Mouse (Mus musculus): ENCODE data around the gene Arid4b. TPM values are rescaled to one million over a fixed set of nuclear protein-coding genes. Genes with fewer than 3 reads are reported as not detected.
"Not testable (repeated sequence)": the region's sequence is repeated elsewhere in the genome, so short reads cannot be mapped to it uniquely, and the experiment has no call there.

Arid4b gene
- polyA plus RNA-seq (2015; fragmentation: Nextera tagmentation; extraction: Ambion mirVana) = 48.4 and 52.7 TPM in 2 replicates

DNA sequence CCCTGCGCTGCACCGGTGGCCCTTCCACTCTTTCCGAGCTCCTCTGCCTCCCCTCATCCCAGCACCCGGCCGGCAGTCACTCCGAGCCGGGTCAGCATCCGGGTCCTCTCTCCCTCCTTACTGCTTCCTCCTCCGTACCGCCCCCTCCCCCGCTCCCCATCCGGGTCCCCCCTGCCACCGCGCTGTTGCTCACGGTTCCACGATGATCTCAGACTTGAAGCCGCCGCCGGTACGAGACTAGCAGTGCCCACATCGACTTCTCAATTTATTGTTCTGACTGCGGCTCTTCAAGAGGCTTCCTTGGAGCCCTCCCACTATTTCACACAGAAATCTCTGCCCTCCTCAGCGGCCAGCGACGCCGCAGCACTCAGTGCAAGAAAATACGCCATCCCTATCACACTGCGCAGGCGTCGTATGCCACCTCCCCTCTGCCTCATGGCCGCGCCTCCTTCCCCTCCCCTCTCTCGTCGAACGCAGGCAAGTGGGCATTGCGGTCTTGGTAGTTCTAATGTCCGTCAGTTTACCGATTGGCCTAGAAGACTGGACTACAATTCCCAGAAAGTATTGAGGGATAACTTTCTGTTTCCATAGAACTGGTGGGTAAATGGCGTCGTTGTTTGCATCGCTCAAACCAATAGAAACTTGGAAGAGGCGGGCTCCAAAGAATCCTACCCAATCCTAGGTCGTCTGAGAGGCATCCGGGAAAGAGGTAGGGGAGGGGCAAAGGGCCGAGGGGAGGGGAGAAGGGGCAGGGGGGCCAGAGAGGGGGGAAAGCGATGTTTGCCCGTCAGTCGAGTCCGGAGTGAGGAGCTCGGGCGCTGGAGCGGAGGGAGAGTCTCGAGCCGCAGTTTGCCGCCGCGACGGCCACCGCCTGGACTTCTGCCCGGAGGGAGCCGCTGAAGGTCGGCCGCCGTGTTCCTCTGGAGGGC lies at the start of gene Arid4b, which contains the start of gene Ggps1:
TSS of gene Arid4b (plus strand) at position 220 of the 929 bp plus-strand sequence.
TSS of gene Ggps1 (minus strand) at position 476 of the 929 bp plus-strand sequence.
- Histone ChIP-seq H3K4me2 (ENCODE audit: low read length) (peak within 1 kb of the TSS; percentile 77), H3K27me3 (ENCODE audit: insufficient read depth, low read length) (no peaks in the 10 kb centered on the region), H3K4me3 (replicated peaks; ENCODE audit: low read depth, low read length) (peak within 1 kb of the TSS; percentile 99), H3K27ac (peak within 1 kb of the TSS; percentile 98), H3K4me1 (replicated peaks; ENCODE audit: insufficient read depth, low read length) (peaks cover 5% of the 10 kb centered on the region; the same call in 1 of the 2 replicates), H3K9me3 (replicated peaks; ENCODE audit: low read length) (no peaks in the 10 kb centered on the region), H3K36me3 (ENCODE audit: insufficient read depth, low read length) (no peaks in the 10 kb centered on the region), H3K9ac (ENCODE audit: low read depth, low read length) (peak within 1 kb of the TSS; percentile 98)
- WGBS = 0% methylated on average over 64 of the region's 64 CpGs
- peak; percentile 100 for DNase-seq (ENCODE audit: low spot score)
- TF ChIP-seq CTCF (IDR thresholded peaks at IDR 0.05; ENCODE audit: low read depth) = no peak
- peak; percentile 98 for ATAC-seq (replicated peaks; ENCODE audit: low FRiP score, low read depth)

GRCm38 (mm10) chr13:14014001-14014400 lies 49.0 kb upstream of the Arid4b start:
- 94% methylated on average over 2 of the region's 2 CpGs for WGBS
- Histone ChIP-seq H3K9me3 (replicated peaks; ENCODE audit: low read length) (no peaks in the 10 kb centered on the region), H3K4me3 (replicated peaks; ENCODE audit: low read depth, low read length) (no peak overlapping the region), H3K36me3 (ENCODE audit: insufficient read depth, low read length) (peaks cover 45% of the 10 kb centered on the region), H3K27me3 (ENCODE audit: insufficient read depth, low read length) (no peaks in the 10 kb centered on the region), H3K27ac (no peak overlapping the region), H3K4me2 (ENCODE audit: low read length) (no peak overlapping the region), H3K4me1 (replicated peaks; ENCODE audit: insufficient read depth, low read length) (no peaks in the 10 kb centered on the region), H3K9ac (ENCODE audit: low read depth, low read length) (no peak overlapping the region)
- no peak for TF ChIP-seq CTCF (IDR thresholded peaks at IDR 0.05; ENCODE audit: low read depth)
- no peak for ATAC-seq (replicated peaks; ENCODE audit: low FRiP score, low read depth)
- no peak for DNase-seq (ENCODE audit: low spot score)

DNA sequence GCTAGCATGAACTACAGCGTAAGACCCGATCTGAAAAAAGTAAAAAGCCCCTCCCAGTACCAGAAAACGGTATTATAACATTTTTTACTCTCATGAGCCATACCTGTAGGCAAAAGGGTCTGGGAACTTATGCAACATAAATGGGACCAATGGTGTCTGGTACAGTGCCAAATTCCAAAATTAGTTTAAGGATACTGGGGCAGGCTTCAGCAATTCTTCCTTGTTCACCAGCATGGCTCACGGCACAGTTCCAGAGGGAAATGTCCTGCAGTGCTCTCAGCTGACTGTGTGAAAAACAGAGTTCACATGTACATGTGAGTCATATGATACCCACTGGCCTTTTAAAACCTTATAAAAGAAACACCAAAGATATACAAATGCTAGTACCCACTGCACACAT lies 48.5 kb upstream of the Arid4b start:
- WGBS = 92% methylated on average over 4 of the region's 4 CpGs
- H3K36me3 ChIP-seq (ENCODE audit: insufficient read depth, low read length) = peaks cover 43% of the 10 kb centered on the region
- H3K4me3 ChIP-seq (replicated peaks; ENCODE audit: low read depth, low read length) = no peak overlapping the region
- no peak for TF ChIP-seq CTCF (IDR thresholded peaks at IDR 0.05; ENCODE audit: low read depth)
- H3K27me3 ChIP-seq (ENCODE audit: insufficient read depth, low read length) = no peaks in the 10 kb centered on the region
- H3K4me1 ChIP-seq (replicated peaks; ENCODE audit: insufficient read depth, low read length) = no peaks in the 10 kb centered on the region
- no peak overlapping the region for H3K27ac ChIP-seq
- DNase-seq (ENCODE audit: low spot score) = no peak
- H3K9me3 ChIP-seq (replicated peaks; ENCODE audit: low read length) = no peaks in the 10 kb centered on the region
- no peak for ATAC-seq (replicated peaks; ENCODE audit: low FRiP score, low read depth)
- H3K4me2 ChIP-seq (ENCODE audit: low read length) = no peak overlapping the region
- no peak overlapping the region for H3K9ac ChIP-seq (ENCODE audit: low read depth, low read length)

DNA sequence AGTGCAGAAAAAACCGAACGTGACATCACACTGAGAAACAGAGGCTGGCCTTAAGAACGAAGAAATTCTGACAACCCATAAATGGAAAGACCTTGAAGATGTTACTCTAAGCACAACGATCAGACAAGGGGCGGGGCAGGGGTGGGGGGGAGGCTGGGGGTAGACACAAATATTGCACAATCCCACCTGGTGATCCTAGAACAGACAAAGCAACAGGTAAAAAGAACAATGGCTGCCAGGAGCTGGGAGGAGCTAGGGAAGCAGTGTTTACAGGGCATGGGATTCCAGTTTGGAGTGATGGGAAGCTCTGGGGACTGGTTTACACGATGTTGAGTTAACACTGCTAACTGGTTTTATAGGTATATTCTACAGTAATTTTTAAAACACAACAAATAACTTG lies 47.4 kb upstream of the Arid4b start:
- no peak for TF ChIP-seq CTCF (IDR thresholded peaks at IDR 0.05; ENCODE audit: low read depth)
- ATAC-seq (replicated peaks; ENCODE audit: low FRiP score, low read depth) (no peak), DNase-seq (ENCODE audit: low spot score) (no peak)
- H3K9me3 ChIP-seq (replicated peaks; ENCODE audit: low read length) = no peaks in the 10 kb centered on the region
- H3K4me1 ChIP-seq (replicated peaks; ENCODE audit: insufficient read depth, low read length) = no peaks in the 10 kb centered on the region
- H3K9ac ChIP-seq (ENCODE audit: low read depth, low read length) = no peak overlapping the region
- no peak overlapping the region for H3K4me2 ChIP-seq (ENCODE audit: low read length)
- H3K4me3 ChIP-seq (replicated peaks; ENCODE audit: low read depth, low read length) = no peak overlapping the region
- no peaks in the 10 kb centered on the region for H3K27me3 ChIP-seq (ENCODE audit: insufficient read depth, low read length)
- H3K27ac ChIP-seq = no peak overlapping the region
- peaks cover 37% of the 10 kb centered on the region for H3K36me3 ChIP-seq (ENCODE audit: insufficient read depth, low read length)
- 90% methylated on average over 6 of the region's 6 CpGs for WGBS

- no peak overlapping the region for H3K4me3 ChIP-seq (replicated peaks; ENCODE audit: low read depth, low read length)
- no peaks in the 10 kb centered on the region for H3K4me1 ChIP-seq (replicated peaks; ENCODE audit: insufficient read depth, low read length)
- no peaks in the 10 kb centered on the region for H3K27me3 ChIP-seq (ENCODE audit: insufficient read depth, low read length)
- H3K9ac ChIP-seq (ENCODE audit: low read depth, low read length) = no peak overlapping the region
- no peak overlapping the region for H3K27ac ChIP-seq
- TF ChIP-seq CTCF (IDR thresholded peaks at IDR 0.05; ENCODE audit: low read depth) = no peak
- H3K36me3 ChIP-seq (ENCODE audit: insufficient read depth, low read length) = peaks cover 21% of the 10 kb centered on the region
- H3K4me2 ChIP-seq (ENCODE audit: low read length) = no peak overlapping the region
- ATAC-seq (replicated peaks; ENCODE audit: low FRiP score, low read depth) (no peak), DNase-seq (ENCODE audit: low spot score) (no peak)
- H3K9me3 ChIP-seq (replicated peaks; ENCODE audit: low read length) = no peaks in the 10 kb centered on the region
These were observed 44.7 kb upstream of the Arid4b start for GRCm38 (mm10) chr13:14018283-14018682.

DNA sequence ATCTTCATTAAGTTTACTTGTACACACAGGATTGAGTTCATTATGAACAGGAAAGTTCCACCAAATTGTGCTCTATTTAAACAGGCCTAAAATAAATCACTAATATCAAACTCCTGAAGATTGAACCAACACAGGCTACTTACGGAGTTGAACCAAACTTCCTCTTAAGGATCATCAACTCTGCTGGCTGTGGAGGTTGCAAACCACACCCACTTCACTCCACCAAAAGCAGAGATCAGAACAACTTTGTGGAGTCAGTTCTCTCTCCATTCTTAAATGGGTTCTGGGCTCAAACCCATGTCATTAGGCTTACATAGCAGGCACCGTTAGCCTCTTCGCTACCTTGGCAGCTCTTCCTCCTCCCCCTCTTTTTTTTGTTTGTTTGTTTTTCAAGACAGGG lies 44.2 kb upstream of the Arid4b start:
- Histone ChIP-seq H3K27ac (no peak overlapping the region), H3K4me3 (replicated peaks; ENCODE audit: low read depth, low read length) (no peak overlapping the region), H3K36me3 (ENCODE audit: insufficient read depth, low read length) (peaks cover 18% of the 10 kb centered on the region), H3K4me1 (replicated peaks; ENCODE audit: insufficient read depth, low read length) (no peaks in the 10 kb centered on the region), H3K4me2 (ENCODE audit: low read length) (no peak overlapping the region), H3K27me3 (ENCODE audit: insufficient read depth, low read length) (no peaks in the 10 kb centered on the region), H3K9ac (ENCODE audit: low read depth, low read length) (no peak overlapping the region), H3K9me3 (replicated peaks; ENCODE audit: low read length) (no peaks in the 10 kb centered on the region)
- WGBS = 91% methylated on average over 3 of the region's 3 CpGs
- ATAC-seq (replicated peaks; ENCODE audit: low FRiP score, low read depth) (no peak), DNase-seq (ENCODE audit: low spot score) (no peak)
- TF ChIP-seq CTCF (IDR thresholded peaks at IDR 0.05; ENCODE audit: low read depth) = no peak

DNA sequence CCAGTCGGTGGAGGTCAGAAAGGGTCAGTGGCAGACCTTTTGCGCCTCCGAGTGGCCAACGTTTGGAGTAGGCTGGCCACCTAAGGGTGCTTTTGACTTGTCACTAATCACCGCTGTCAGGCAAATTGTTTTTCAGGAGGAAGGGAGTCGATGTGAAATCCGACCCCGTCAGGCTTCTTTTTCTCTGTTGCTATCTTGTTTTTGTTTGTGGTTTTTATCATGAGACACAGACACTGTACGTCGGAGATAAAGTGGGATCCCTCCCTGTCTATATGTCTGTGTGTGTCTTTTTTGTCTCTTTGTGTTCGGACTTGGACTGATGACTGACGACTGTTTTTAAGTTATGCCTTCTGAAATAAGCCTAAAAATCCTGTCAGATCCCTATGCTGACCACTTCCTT lies 41.6 kb upstream of the Arid4b start:
- not testable (repeated sequence) for H3K4me2 ChIP-seq (ENCODE audit: low read length); H3K4me1 ChIP-seq (replicated peaks; ENCODE audit: insufficient read depth, low read length); ATAC-seq (replicated peaks; ENCODE audit: low FRiP score, low read depth); H3K4me3 ChIP-seq (replicated peaks; ENCODE audit: low read depth, low read length); H3K27ac ChIP-seq; H3K27me3 ChIP-seq (ENCODE audit: insufficient read depth, low read length); H3K9ac ChIP-seq (ENCODE audit: low read depth, low read length); H3K9me3 ChIP-seq (replicated peaks; ENCODE audit: low read length); DNase-seq (ENCODE audit: low spot score); H3K36me3 ChIP-seq (ENCODE audit: insufficient read depth, low read length)
- 38% methylated on average over 7 of the region's 12 CpGs for WGBS
